Mouse (Mus musculus) urinary bladder, postnatal 14 days (tissue): ENCODE measurements around the gene Ppcdc.

Source experiments
- DNase-seq: peaks from one replicate; pipeline ENCODE4 v3.0.0; 2021; ENCODE audit warnings: low spot score

Gene Ppcdc

GRCm38 (mm10) chr9:57354377-57355183 is 85.3 kb downstream of the Ppcdc start:
- no peak for DNase-seq

GRCm38 (mm10) chr9:57351277-57351676 is 88.6 kb downstream of the Ppcdc start:
- DNase-seq: no peak

- DNase-seq: no peak
These were observed 94.0 kb downstream of the Ppcdc start for GRCm38 (mm10) chr9:57345902-57346301.

- no peak for DNase-seq
These were observed 96.2 kb downstream of the Ppcdc start for GRCm38 (mm10) chr9:57343752-57344151.

- DNase-seq: no peak
These were observed 96.9 kb downstream of the Ppcdc start for GRCm38 (mm10) chr9:57342906-57343474.

GRCm38 (mm10) chr9:57342186-57342585 is 97.7 kb downstream of the Ppcdc start:
- DNase-seq: no peak

GRCm38 (mm10) chr9:57340361-57340760 is 99.6 kb downstream of the Ppcdc start:
- no peak for DNase-seq

GRCm38 (mm10) chr9:57339577-57340210 is 100.2 kb downstream of the Ppcdc start:
- no peak for DNase-seq

- no peak for DNase-seq
These were observed 101.2 kb downstream of the Ppcdc start for GRCm38 (mm10) chr9:57338706-57339105.
